Mouse (Mus musculus): ENCODE results near the gene Gpr107.

DNA sequence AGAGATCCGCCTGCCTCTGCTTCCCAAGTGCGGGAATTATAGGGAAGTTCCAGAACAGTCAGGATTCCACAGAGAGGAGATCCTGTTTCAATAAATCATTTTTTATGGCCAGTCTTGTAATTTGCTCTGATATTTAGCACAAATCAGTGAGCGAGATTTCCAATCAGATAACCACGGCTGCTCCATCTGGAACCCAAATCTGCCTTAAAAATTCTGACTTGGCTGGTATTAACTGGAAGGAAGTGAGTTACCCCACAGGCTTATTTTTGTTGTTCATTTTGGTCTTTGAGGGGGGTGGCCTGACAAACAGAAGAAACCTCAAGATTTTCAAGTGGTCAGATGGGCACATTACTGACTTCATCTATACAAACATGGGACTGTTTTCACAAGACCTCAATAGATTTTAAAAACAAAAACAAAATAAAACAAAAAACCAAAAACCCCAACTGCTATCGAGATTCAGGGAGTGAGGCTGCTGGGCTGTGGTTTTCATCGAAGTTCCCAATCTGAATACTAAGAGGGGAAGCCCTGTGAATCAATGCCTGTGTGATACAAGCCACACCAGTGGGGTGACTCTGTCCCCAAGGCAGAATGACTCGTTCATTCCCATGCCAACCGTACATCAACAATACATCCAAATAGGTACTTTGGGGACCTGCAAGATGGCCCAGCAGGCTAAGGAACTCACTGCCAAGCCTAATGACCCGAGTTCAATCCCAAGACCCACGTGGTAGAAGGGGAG lies 33.3 kb upstream of the Gpr107 start:
- TF ChIP-seq USF1 (IDR thresholded peaks at IDR 0.05; ENCODE audit: low read depth) (no peak), CTCF (IDR thresholded peaks at IDR 0.05; ENCODE audit: control insufficient read depth, insufficient read depth, insufficient read length) (no peak), MAX (IDR thresholded peaks at IDR 0.05) (no peak), MYOG (IDR thresholded peaks at IDR 0.05; ENCODE audit: control insufficient read depth, extremely low read depth, insufficient read length) (no peak), CEBPB (IDR thresholded peaks at IDR 0.05; ENCODE audit: low read depth) (no peak), MYOD1 (IDR thresholded peaks at IDR 0.05; ENCODE audit: control insufficient read depth, insufficient read length, low read depth) (no peak), FOSL1 (IDR thresholded peaks at IDR 0.05; ENCODE audit: insufficient read depth, low read length, poor library complexity, severe bottlenecking) (no peak)

Data from C2C12 (cell line).